Mouse (Mus musculus) stomach, postnatal 0 days (tissue): Measurements from ENCODE around the gene Zfp503.

ENCODE experiments used
- CTCF ChIP-seq: IDR thresholded peaks from 2 replicates; pipeline ENCODE4 v1.5.1; 2016; ENCODE audit warnings: antibody characterized with exemption, low read depth, mild to moderate bottlenecking, moderate library complexity
- EP300 ChIP-seq: optimal IDR thresholded peaks from 2 replicates; pipeline ENCODE3; 2016; ENCODE audit warnings: antibody characterized with exemption

- no peak for TF ChIP-seq EP300
- TF ChIP-seq CTCF, result no peak
Observed at GRCm38 (mm10) chr14:21992321-21992885, 3.0 kb upstream of the Zfp503 start.
